Mouse (Mus musculus): ENCODE data around the gene Ddi2.

DNA sequence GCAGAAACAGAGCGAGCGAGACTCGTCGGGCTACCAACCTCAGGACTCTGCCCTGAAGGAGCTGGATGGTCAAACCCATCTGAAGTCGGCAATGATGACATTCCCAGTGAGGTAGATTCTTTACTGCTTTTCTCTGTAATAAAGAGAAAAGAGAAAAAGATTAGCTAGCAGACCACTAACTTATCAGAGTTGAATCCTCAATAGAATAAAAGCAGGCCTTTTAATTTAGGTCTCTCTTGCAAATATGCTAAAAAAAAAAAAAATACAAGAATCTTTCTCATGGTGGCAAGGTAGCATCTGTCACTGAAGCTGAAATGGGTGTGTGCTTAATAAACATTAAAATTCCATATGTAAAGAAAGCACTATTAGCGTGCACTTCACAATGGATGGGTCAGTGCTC, 37.7 kb downstream of the Ddi2 start, which contains the start of gene Rsc1a1:
- TF ChIP-seq CTCF (conservative IDR thresholded peaks at IDR 0.05; ENCODE audit: insufficient read depth, insufficient read length, low read depth, low read length) (no peak), POLR2A (IDR thresholded peaks at IDR 0.05; ENCODE audit: low read depth, low read length) (no peak)

Data from kidney, adult 2 months (tissue).